Mouse (Mus musculus) T-helper 17 cell (primary cell): ENCODE data around the gene Rbm34.

ENCODE experiments used
- in situ Hi-C, 2 experiments: fragments of 300-600 bp; cut with MboI, MseI; formaldehyde crosslinking; loops; 1 replicate in 1 of 2; 2 replicates in 1 of 2; pipeline ENCODE4 v1.15.1; 2025; ENCODE audit warnings: high pct_unique_total_duplicates in 2 of 2

Rbm34 gene

DNA sequence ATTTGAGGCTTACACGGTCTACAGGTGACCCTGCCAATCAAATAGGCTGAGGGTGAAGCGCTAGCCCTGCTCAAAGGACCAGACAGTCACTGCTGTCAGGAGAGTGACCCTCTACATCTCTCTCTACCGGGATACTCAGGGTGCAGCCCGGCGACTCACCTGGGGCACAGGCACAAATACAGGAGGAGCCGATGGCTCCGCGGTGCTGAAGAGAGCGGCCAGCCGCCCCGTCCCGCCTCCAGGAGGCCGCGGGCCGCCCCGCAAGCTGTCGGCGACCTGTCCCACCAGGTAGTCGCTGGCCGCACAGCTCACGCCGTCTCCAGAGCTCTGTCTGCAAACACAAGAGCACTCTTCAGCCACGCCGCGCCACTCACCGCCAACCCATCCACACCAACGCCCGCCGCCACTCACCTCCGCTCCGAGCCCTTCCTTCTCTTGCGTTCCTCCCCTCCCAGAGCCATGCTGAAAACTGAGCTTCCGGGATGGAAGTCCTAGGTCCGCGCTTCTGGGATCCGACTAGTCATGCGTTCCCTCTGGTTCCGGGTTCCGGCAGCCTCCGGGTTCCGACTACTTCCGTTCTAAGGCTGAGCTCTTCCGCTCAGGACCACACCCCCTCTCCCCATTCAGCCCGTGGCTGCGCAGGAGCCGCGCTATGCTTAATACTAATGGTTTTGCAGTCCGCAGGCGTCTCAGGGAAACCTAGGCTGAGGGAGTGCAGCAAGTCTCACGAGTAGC, at the start of gene Rbm34:
Gene Rbm34, minus strand, starts transcription at position 493 of the 735 bp plus-strand sequence.
- in situ Hi-C loops: loop anchor here in 1 of 2 experiments (10.0 kb wide), 1 partner anchor 1454 kb away; no protein-coding TSS in a partner anchor

DNA sequence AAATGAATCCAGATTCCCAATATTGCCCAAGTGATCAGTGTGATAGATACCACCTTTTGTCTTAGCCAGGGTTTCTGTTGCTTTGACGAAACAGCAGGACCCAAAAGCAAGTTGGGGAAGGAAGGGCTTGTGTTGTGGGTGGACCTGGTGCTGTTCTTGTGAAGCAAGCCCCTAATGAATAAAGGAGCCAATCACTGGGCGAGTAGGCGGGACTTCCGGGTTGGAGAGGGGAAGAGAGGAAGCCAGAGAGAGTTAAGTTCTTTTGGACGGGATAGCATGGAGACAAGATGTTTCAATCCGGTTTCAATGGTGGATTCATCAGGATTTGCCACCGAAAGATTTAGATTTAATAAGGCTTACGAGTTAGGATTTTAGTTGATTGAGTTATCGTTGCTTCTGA, 40.8 kb upstream of the Rbm34 start:
- in situ Hi-C loops: no loop called here

DNA sequence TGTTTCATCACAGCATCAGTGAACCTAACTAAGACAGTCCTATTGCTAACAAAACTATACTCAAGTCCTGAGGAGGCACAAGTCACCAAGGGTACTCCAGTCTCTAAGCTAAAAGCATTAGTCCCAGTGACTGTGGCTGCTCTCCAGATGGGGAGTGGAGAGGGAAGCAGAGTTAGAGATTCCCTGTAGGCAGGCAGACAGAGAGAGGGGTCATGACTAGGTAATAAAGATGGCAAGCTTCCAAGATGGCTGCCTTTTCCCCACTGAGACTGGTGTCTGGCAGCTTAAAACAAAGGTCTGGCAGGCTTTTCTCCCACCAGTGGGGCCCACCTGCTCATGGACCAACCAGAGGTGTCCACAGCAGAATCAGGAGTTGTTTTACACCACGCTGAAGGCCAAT, 23.6 kb upstream of the Rbm34 start:
- in situ Hi-C loops: no loop called here

DNA sequence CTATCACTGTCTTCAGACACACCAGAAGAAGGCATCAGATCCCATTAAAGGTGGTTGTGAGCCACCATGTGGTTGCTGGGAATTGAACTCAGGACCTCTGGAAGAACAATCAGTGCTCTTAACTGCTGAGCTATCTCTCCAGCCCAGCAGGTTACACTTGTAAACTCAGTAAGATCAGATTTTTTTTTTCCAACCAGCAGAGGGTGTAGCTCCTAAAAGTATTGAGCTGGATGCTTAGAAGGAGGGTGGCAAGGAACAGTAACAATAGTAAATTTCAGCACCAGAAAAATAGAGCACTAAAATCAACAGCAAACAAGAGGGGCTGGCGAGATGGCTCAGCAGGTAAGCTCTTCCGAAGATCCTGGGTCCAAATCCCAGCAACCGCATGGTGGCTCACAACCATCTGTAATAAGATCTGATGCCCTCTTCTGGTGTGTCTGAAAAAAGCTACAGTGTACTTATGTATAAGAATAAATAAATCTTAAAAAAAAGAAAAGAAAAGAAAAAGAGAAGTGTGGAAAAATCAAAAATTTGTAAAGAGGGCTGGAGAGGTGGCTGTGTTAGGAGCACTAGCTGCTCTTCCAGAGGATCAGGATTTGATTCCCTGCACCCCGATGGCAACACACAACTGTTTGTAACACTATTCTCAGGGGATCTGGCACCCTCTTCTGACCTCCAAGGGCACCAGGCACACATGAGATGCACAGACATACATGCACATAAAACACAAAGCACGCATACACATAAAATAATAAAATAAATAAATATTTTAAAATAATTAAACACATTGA, 18.7 kb upstream of the Rbm34 start:
- in situ Hi-C loops: loop anchor here (5.0 kb wide), 2 partner anchors 148 to 188 kb away; no protein-coding TSS in a partner anchor

DNA sequence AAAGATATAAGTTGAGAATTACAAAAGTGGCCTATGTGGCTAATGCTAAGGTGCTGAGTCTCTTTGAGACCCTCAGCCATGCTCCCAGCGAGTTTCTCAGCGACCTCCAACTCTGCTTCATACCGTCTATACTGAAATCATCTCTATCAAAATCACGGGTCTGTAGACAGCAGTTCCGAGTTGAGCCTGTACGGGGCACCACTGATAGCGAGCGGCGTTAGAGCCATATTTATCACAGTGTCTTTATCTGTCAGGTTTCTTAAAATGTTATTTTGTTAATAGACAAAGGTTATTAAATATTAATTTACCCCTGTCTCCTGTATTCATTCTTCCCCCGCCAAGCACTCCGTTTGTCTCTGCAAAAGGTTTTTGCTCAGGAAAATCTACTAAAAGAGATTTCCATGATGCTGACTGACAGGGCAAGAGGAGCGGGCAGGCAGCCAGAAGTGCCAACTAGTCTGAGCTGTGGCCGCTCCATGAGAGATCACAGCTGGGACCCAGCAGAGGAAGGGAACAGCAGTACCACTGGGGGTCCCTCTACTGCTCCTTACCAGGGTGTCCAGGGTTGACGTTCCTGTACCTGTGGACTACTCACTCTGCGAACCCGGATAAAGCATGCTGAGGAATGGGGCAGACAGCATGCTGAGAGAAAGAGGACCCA, 17.6 kb upstream of the Rbm34 start:
- in situ Hi-C loops: loop anchor here (5.0 kb wide), 2 partner anchors 149 to 189 kb away; no protein-coding TSS in a partner anchor

DNA sequence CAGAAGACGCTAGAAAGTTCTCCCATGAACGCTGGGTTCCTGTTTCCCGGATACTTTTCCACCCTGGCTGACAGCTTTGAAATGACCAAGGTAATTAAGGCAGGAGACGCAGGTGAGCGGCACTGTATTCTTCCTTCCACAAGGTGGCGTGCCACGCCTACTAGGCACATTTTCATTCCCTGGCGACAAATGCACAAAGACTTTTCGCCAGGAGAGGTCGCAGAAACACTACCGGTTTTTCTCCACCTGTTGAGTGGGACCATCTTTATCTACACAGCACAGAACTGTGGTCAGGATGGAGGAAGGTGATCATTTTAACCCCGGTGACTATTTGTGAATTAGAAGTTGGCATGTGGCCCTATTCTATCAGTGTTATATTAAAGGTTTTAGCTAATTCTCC, 15.6 kb upstream of the Rbm34 start:
- in situ Hi-C loops: loop anchor here (5.0 kb wide), 2 partner anchors 151 to 191 kb away; no protein-coding TSS in a partner anchor

DNA sequence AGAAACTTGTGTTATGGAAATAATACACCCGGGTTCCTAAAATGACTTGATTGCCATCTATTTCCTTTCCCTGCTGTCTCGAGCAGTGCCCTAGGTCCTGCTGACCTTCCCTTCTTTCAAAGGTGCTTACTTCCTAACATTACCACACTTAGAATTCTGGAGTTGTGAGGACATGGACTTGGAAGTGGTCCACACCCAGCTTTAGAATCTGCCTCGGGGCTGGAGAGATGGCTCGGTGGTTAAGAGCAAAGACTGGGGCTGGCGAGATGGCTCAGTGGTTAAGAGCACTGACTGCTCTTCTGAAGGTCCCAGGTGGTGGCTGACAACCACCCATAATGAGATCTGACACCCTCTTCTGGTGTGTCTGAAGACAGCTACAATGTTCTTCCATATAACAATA, 9.2 kb upstream of the Rbm34 start:
- in situ Hi-C loops: no loop called here

DNA sequence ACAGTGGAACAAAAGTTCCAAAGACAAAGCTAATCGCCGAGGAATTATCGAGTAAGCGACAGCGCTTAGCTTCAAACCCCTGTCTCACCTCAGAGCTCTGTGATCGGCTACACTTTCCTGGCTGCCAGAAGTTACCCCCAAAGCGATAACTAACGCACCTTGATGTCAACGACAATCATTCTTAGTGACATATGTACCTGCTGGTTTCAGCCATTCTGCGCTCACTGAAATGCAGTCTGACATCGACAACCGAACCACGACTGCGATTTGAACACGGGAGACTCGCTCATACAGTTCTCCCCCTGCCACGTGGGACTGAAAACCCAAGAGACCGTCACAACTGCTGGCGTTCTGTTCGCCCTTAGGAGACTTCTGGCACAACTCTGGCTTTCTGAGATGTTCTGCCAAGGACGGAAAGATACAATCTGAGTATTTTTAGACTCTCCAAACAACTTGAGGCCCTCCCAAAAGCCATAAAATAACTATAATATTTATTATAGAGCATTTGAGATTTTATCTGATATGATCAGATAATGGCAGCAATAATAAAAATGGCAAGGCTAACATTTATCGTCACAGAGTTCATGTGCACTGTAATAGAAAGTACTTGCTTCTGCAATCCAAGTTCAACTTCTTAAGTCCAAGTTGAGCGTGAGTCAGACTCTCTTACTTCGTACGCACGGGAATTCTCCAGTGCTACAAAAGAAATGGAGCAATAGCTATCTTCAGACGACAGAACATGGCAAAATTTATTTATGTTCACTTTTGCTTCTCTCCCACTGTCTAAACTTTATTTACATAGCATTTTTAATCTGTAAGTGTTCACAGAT, 8.4 kb upstream of the Rbm34 start:
- in situ Hi-C loops: loop anchor here in 1 of 2 experiments (10.0 kb wide), 1 partner anchor 1445 kb away; no protein-coding TSS in a partner anchor

DNA sequence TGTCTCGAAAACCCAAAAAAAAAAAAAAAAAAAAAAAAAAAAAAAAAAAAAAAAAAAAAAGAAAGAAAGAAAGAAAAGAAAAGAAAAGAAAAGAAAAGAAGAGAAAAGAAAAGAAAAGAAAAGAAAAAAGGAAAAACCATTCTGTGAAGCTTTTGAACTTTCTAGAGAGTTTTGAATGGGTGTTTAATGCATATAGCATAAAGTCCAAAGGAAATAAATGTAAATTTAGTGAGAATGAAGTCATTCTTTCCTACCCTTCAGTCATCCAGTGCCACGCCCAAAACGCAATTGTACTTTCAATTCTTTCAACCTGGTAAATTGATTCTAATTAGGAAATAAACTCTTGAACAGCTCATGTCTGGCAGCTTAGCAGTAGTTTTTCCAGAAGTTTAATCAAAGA, 7.7 kb upstream of the Rbm34 start:
- in situ Hi-C loops: loop anchor here in 1 of 2 experiments (10.0 kb wide), 1 partner anchor 1446 kb away; no protein-coding TSS in a partner anchor

DNA sequence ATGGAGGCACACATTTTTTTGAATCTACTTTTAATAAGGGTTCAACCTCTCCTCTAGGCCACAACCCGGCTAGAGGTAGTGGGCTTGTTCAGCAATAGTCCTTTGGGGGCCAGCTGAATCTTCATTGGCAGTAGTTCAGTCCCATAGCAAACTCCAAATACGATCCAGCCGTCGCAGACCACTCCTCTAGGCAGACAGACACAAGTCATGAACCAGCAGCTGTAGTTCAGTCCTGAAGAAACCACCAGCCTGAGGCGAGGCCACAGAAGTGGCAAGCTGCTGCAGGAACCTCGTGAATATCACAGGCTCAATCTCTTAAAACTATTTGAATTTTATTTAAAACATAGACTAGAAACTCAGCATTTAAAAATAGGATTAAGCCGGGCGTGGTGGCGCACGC, 7.2 kb upstream of the Rbm34 start:
- in situ Hi-C loops: loop anchor here in 1 of 2 experiments (10.0 kb wide), 1 partner anchor 1447 kb away; no protein-coding TSS in a partner anchor

DNA sequence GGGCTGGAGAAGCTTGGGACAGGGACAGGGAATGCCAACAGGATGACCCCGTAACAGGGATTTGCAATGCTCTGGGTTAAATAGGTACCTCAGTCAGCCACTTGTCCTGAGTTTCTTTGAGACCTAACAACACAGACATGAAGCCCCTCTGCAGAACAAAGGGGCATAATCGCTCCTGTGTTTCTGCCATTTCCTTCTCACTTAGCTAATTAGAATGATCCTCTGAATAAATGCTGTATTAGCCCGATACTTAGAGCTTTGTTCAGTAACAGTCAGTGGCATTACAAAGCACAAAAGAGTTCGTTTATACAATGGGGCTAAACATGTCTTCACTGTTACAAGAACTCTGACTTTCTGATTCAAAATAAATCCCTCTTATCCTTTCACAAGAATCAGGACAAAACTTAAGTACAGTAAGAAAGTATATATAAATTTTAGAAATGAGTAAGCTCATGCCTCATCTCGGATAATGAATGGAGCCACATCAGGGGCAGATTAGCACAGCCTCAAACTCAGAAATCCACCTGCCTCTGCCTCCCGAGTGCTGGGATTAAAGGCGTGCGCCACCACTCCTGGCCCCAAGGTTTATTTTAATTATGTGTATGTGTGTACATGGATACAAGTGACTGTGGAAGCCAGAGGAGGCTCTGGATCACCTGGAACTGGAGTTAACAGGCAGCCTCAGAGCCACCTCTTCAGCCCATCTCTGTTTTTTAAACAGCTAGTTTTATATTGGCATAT, 5.9 kb upstream of the Rbm34 start:
- in situ Hi-C loops: loop anchor here in 1 of 2 experiments (10.0 kb wide), 1 partner anchor 1448 kb away; no protein-coding TSS in a partner anchor

DNA sequence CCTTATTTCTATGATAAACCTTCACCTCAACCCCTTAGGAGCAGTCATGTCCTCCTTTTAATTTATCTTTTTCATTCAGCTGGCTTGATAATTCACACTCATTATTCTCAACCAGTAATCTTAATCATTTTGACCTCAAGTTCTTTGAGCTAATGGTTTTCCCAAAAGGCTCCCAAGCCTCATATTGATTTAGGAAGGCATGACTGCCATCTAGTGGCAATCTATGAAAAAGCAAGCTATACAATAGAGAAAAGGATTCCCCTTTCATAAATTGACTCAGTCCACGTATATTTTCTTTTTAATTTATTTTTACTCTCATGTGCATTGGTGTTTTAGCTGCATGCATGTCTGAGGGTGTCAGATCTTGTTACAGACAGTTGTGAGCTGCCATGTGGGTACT, 4.8 kb upstream of the Rbm34 start:
- in situ Hi-C loops: loop anchor here in 1 of 2 experiments (10.0 kb wide), 1 partner anchor 1449 kb away; no protein-coding TSS in a partner anchor

DNA sequence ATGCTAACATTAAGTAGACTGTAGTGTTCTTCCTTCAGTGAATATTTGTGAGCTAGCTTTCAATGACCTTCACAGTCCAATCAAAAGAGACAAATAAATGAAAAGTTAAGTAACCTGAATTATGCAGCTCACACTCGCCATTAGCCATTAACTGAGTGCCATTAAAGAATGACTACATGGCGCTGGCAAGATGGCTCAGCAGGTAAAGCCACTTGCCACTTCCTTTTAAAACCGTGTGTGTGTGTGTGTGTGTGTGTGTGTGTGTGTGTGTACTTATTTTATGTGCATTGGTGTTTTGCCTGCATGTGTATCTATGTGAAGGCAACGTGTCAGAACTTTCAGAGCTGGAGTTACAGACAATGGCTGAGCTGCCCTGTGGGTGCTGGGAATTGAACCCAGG, 3.6 kb upstream of the Rbm34 start:
- in situ Hi-C loops: loop anchor here in 1 of 2 experiments (10.0 kb wide), 1 partner anchor 1450 kb away; no protein-coding TSS in a partner anchor

DNA sequence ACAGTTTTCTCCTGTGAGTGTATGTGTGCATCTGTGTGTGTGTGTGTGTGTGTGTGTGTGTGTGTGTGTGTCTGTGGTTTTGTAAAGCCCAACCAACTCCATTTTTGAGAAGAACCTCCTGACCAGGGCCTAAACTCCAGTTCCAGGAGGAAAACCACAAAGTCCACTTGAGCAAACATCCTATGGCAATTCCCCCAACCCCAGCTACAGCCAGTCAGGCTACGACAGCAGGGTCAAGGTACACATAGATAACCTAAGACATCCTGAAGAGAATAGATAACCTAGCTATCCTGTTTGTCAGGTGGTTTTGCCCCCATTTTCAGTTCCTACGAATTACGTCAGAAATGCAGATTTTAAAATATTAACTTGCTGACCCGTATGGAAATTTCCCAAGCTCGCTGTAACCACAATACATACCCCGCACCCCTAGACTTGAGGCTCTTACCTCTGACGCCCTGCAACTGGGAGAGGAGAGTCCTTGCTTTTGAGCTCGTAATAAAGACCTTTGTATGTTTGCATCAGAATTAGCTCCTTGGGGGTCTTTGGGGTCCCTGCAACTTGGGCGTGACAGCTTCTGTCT, 2.9 kb upstream of the Rbm34 start:
- in situ Hi-C loops: loop anchor here in 1 of 2 experiments (10.0 kb wide), 1 partner anchor 1451 kb away; no protein-coding TSS in a partner anchor

DNA sequence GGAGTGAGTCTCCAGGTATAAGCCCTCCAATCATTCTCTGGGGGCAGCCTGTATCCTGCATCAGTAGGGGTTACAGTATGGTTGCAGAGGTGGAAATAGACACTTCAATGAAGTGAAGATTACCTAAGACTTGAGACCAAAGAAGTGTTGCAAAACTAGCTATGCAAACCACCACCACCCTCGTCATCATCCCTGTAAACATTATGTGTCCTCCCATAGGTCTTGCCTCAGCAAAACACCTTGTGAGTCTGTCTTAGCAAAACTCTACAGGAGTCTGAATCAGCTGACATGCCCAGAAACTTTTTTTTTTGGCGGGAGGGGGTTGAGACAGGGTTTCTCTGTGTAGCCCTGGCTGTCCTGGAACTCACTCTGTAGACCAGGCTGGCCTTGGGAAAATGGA, 1.8 kb upstream of the Rbm34 start:
- in situ Hi-C loops: loop anchor here in 1 of 2 experiments (10.0 kb wide), 1 partner anchor 1452 kb away; no protein-coding TSS in a partner anchor

DNA sequence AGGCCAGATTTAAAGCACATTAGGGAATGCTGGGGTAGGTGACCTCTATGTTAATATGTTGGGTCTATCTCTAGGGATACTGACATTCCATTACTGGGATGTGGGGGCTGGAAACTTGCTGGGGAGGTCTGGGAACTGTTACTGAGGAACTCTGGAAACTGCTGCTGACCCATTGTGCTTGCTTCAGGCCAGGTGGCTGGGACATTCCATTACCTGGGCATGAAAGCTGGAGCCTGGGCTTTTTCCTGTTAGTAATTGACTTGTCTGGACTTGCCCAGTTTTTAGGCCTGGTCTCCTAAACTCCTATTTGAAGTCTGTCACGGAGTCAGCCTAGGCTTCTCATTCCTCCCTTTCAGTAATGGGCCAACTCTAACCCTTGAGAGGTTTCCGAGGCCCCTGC, 1.2 kb upstream of the Rbm34 start:
- in situ Hi-C loops: loop anchor here in 1 of 2 experiments (10.0 kb wide), 1 partner anchor 1453 kb away; no protein-coding TSS in a partner anchor

DNA sequence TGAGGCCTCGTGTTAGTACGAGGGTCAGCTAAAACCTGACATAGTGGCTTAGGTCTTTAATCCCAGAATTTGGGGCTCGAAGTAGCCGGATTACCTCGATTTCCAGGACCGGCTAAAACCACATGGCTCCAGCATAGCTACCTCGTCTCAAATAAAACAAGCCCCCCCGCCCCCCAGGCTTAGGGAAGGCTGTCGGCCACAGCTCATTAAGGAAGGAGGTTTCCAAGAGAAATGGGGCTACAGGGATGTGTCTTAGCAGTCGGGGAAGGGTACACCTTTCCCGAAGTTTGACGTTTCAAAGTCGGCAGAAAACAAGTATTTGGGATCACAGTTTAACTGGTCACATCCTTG, 418 bp upstream of the Rbm34 start:
- in situ Hi-C loops: loop anchor here in 1 of 2 experiments (10.0 kb wide), 1 partner anchor 1454 kb away; no protein-coding TSS in a partner anchor

DNA sequence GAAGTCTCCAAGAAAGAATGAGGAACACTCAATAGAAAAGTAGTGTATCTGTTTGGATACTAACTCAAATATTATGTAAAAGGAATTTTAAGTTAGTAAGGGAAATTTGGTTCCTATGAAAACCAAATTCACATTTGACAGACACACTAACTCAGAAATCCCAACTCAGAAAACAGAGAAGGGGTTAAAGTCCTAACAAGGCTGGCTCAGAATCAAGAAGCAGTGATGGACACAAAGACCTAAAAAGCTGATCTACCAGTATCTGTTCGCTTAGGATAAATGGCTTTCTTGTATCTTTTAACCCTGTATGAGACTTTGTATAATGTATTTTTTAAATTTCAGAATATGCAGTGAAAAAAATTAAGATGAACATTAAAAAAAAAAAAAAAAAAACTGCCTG, 1.3 kb downstream of the Rbm34 start:
- in situ Hi-C loops: loop anchor here in 1 of 2 experiments (10.0 kb wide), 1 partner anchor 1955 kb away; the partner anchor contains the start of gene Tsnax

DNA sequence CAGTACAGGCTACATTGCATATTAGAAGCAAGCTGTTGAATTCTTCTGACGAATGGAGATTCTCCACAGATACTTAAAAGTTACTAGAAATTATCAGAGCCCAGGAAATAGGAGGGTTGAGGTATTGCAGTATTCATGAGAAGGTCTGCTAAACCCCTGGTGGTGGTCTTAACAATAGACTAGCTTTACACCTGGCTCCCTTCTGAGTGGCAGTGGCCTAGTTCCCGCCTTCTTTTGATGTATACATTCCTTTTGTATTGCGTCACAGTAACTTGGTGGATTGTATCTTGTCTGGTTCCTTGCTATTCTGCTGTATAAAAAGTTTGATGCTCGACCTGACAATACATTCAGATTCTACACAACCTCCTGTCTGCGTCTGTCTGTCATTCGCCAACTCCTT, 2.8 kb downstream of the Rbm34 start:
- in situ Hi-C loops: loop anchor here in 1 of 2 experiments (10.0 kb wide), 1 partner anchor 1953 kb away; the partner anchor contains the start of gene Tsnax
